Mouse (Mus musculus): ENCODE results near the gene Odr4. TPM values are rescaled to one million over a fixed set of nuclear protein-coding genes. Genes with fewer than 3 reads are reported as not detected.

Gene Odr4
- polyA plus RNA-seq, 1 experiment from 2014 or later: 37.3 TPM

DNA sequence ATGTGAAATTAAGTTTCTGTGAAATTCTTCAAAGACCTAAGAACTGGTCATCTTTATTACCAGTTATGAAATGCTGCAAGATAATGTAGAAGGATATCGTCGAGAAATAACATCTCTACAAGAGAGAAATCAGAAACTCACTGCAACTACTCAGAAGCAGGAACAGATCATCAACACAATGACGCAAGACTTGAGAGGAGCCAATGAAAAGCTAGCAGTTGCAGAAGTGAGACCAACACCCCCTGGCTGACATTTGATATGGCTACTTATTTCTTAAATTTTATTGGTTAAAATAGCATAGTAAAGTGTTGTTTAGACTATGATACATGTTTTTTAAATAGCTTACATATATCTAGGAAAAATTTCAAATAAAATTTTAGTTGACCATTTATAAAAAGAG lies 23.1 kb upstream of the Odr4 start:
- no peak for TF ChIP-seq CTCF (IDR thresholded peaks at IDR 0.05; ENCODE audit: low read depth)
- DNase-seq (ENCODE audit: low spot score) (no peak), ATAC-seq (ENCODE audit: low FRiP score, low TSS enrichment) (no peak)
- no peaks in the 10 kb centered on the region for H3K27me3 ChIP-seq (ENCODE audit: control insufficient read depth, insufficient read depth, low read length)
- no peak overlapping the region for H3K4me3 ChIP-seq (ENCODE audit: low read depth, low read length)
- no peaks in the 10 kb centered on the region for H3K4me1 ChIP-seq (replicated peaks; ENCODE audit: control insufficient read depth, insufficient read depth)
- H3K4me2 ChIP-seq (replicated peaks; ENCODE audit: low read depth): no peak overlapping the region
- H3K9me3 ChIP-seq (ENCODE audit: control insufficient read depth, low read length): no peaks in the 10 kb centered on the region
- H3K27ac ChIP-seq (replicated peaks): no peak overlapping the region
- WGBS: 96% methylated on average over 3 of the region's 3 CpGs
- H3K9ac ChIP-seq (ENCODE audit: low read length): no peak overlapping the region
- H3K36me3 ChIP-seq (ENCODE audit: control insufficient read depth, insufficient read depth, low read length): peaks cover 35% of the 10 kb centered on the region

DNA sequence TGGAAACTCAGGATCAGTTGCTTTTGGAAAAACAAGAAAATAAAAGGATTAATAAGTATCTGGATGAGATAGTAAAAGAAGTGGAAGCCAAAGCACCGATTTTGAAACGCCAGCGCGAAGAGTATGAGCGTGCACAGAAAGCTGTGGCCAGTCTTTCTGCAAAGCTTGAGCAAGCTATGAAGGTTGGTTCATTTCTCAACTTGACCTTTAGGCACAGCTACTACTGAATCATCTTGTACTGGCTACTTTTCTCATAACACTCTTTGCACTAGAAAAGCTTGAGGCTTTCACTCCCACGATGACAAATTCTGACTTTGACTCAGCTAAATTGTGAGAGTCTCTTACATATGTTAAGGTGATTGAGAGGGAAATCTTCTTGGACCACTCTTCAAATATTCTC lies 17.1 kb upstream of the Odr4 start:
- Histone ChIP-seq H3K4me3 (ENCODE audit: low read depth, low read length) (no peak overlapping the region), H3K4me2 (replicated peaks; ENCODE audit: low read depth) (no peak overlapping the region), H3K9ac (ENCODE audit: low read length) (no peak overlapping the region), H3K9me3 (ENCODE audit: control insufficient read depth, low read length) (no peaks in the 10 kb centered on the region), H3K36me3 (ENCODE audit: control insufficient read depth, insufficient read depth, low read length) (peaks cover 15% of the 10 kb centered on the region), H3K27ac (replicated peaks) (no peak overlapping the region), H3K4me1 (replicated peaks; ENCODE audit: control insufficient read depth, insufficient read depth) (no peaks in the 10 kb centered on the region), H3K27me3 (ENCODE audit: control insufficient read depth, insufficient read depth, low read length) (no peaks in the 10 kb centered on the region)
- DNase-seq (ENCODE audit: low spot score) (no peak), ATAC-seq (ENCODE audit: low FRiP score, low TSS enrichment) (no peak)
- WGBS: 95% methylated on average over 6 of the region's 6 CpGs
- TF ChIP-seq CTCF (IDR thresholded peaks at IDR 0.05; ENCODE audit: low read depth): no peak
- no peak for TF ChIP-seq EP300 (optimal IDR thresholded peaks at IDR 0.05)

DNA sequence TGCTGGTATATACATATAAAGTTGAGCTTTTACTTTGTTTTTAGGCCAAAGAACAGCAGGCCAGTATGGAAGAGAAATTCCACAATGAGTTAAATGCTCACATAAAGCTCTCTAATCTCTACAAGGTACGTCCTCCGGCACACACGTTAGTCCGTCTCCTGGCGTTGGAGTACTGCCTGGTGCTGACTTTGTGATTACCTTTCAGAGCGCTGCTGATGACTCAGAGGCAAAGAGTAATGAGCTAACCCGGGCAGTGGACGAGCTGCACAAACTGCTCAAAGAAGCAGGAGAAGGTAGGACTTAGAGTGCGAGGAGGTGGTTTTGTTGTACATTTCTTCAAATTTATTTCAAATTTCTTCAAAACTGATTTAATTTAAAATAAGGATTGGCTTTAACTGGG lies 14.4 kb upstream of the Odr4 start:
- no peak overlapping the region for H3K9ac ChIP-seq (ENCODE audit: low read length)
- ATAC-seq (ENCODE audit: low FRiP score, low TSS enrichment) (peak; percentile 95), DNase-seq (ENCODE audit: low spot score) (peak; percentile 63)
- no peak overlapping the region for H3K4me2 ChIP-seq (replicated peaks; ENCODE audit: low read depth)
- WGBS: 55% methylated on average over 9 of the region's 9 CpGs
- H3K4me3 ChIP-seq (ENCODE audit: low read depth, low read length): no peak overlapping the region
- H3K36me3 ChIP-seq (ENCODE audit: control insufficient read depth, insufficient read depth, low read length): peaks cover 16% of the 10 kb centered on the region
- no peak for TF ChIP-seq EP300 (optimal IDR thresholded peaks at IDR 0.05)
- no peak for TF ChIP-seq CTCF (IDR thresholded peaks at IDR 0.05; ENCODE audit: low read depth)
- H3K4me1 ChIP-seq (replicated peaks; ENCODE audit: control insufficient read depth, insufficient read depth): no peaks in the 10 kb centered on the region
- H3K27me3 ChIP-seq (ENCODE audit: control insufficient read depth, insufficient read depth, low read length): no peaks in the 10 kb centered on the region
- no peak overlapping the region for H3K27ac ChIP-seq (replicated peaks)
- no peaks in the 10 kb centered on the region for H3K9me3 ChIP-seq (ENCODE audit: control insufficient read depth, low read length)

DNA sequence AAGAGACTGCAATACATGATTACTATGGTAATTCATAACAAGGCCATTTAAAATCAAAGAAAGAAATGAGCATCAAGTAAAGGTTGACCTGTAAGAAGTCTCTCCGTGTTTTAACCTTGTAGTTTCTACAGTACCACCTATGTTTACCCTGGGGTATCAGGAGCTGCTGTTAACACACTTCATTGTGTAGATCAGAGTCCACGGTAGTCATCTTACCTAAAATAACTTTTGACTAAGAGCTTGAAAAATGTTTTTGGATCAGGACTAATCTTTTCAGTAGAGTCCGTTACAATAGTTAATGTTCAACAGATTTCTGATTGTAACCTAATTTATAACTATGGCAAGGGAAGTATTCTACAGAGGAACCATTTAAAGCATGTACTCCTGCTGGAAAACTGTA lies 11.7 kb upstream of the Odr4 start:
- Histone ChIP-seq H3K9me3 (ENCODE audit: control insufficient read depth, low read length) (no peaks in the 10 kb centered on the region), H3K4me1 (replicated peaks; ENCODE audit: control insufficient read depth, insufficient read depth) (no peaks in the 10 kb centered on the region), H3K27me3 (ENCODE audit: control insufficient read depth, insufficient read depth, low read length) (no peaks in the 10 kb centered on the region), H3K36me3 (ENCODE audit: control insufficient read depth, insufficient read depth, low read length) (peaks cover 12% of the 10 kb centered on the region), H3K4me3 (ENCODE audit: low read depth, low read length) (no peak overlapping the region), H3K4me2 (replicated peaks; ENCODE audit: low read depth) (no peak overlapping the region), H3K27ac (replicated peaks) (no peak overlapping the region), H3K9ac (ENCODE audit: low read length) (no peak overlapping the region)
- ATAC-seq (ENCODE audit: low FRiP score, low TSS enrichment): 0 out of 2 replicates have a peak, but pooled peaks have one; percentile 10
- DNase-seq (ENCODE audit: low spot score): no peak
- no peak for TF ChIP-seq CTCF (IDR thresholded peaks at IDR 0.05; ENCODE audit: low read depth)
- no peak for TF ChIP-seq EP300 (optimal IDR thresholded peaks at IDR 0.05)
- WGBS: 55% methylated on average over 3 of the region's 3 CpGs

DNA sequence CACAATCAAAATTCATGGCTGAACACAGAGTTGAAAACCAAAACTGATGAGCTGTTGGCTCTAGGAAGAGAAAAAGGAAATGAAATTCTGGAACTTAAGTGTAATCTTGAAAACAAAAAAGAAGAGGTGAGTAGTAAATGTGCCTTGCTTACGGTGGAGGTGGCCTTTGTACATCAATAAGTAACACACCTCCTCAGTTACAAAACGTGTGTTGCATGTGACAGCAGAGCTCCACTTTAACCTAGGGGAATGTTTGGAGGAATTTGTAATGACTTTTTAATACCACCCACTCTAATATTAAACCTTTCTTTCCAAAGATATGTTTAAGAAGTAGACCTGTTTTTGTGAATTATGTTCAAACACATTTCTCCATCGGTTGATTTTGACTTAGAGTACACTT lies 11.0 kb upstream of the Odr4 start:
- Histone ChIP-seq H3K4me2 (replicated peaks; ENCODE audit: low read depth) (no peak overlapping the region), H3K4me3 (ENCODE audit: low read depth, low read length) (no peak overlapping the region), H3K9me3 (ENCODE audit: control insufficient read depth, low read length) (no peaks in the 10 kb centered on the region), H3K4me1 (replicated peaks; ENCODE audit: control insufficient read depth, insufficient read depth) (no peaks in the 10 kb centered on the region), H3K27me3 (ENCODE audit: control insufficient read depth, insufficient read depth, low read length) (no peaks in the 10 kb centered on the region), H3K9ac (ENCODE audit: low read length) (no peak overlapping the region), H3K27ac (replicated peaks) (no peak overlapping the region), H3K36me3 (ENCODE audit: control insufficient read depth, insufficient read depth, low read length) (peaks cover 8% of the 10 kb centered on the region)
- TF ChIP-seq EP300 (optimal IDR thresholded peaks at IDR 0.05): no peak
- TF ChIP-seq CTCF (IDR thresholded peaks at IDR 0.05; ENCODE audit: low read depth): no peak
- 85% methylated on average over 3 of the region's 3 CpGs for WGBS
- DNase-seq (ENCODE audit: low spot score): no peak
- no peak for ATAC-seq (ENCODE audit: low FRiP score, low TSS enrichment)

DNA sequence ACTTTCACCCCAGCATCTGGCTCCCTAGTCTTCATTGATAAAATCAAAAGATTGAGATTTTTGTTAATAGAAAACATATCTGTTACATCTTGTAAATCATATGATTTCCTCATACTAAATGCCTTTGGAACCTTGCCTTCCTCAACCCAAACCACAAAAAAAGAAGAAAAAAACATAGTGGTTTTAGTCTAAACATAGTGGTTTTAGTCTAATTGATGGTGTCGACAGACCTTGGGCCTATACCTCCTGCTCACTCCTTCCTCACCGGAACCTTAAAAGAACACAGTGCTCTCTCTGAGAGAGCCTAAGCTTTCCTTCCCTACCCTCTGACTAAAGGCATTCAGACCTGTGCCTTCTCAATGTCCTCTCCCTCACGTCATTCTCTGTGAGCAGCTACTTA lies 3.1 kb upstream of the Odr4 start:
- no peaks in the 10 kb centered on the region for H3K27me3 ChIP-seq (ENCODE audit: control insufficient read depth, insufficient read depth, low read length)
- H3K9me3 ChIP-seq (ENCODE audit: control insufficient read depth, low read length): no peaks in the 10 kb centered on the region
- no peak overlapping the region for H3K4me3 ChIP-seq (ENCODE audit: low read depth, low read length)
- no peak overlapping the region for H3K9ac ChIP-seq (ENCODE audit: low read length)
- H3K4me1 ChIP-seq (replicated peaks; ENCODE audit: control insufficient read depth, insufficient read depth): no peaks in the 10 kb centered on the region
- DNase-seq (ENCODE audit: low spot score) (no peak), ATAC-seq (ENCODE audit: low FRiP score, low TSS enrichment) (no peak)
- peaks cover 6% of the 10 kb centered on the region for H3K36me3 ChIP-seq (ENCODE audit: control insufficient read depth, insufficient read depth, low read length)
- WGBS: 83% methylated on average over 3 of the region's 3 CpGs
- no peak overlapping the region for H3K4me2 ChIP-seq (replicated peaks; ENCODE audit: low read depth)
- no peak for TF ChIP-seq CTCF (IDR thresholded peaks at IDR 0.05; ENCODE audit: low read depth)
- no peak for TF ChIP-seq EP300 (optimal IDR thresholded peaks at IDR 0.05)
- no peak overlapping the region for H3K27ac ChIP-seq (replicated peaks)

All from stomach, postnatal 0 days (tissue).